Mouse (Mus musculus): ENCODE results near the gene Camk2d. TPM values are rescaled to one million over a fixed set of nuclear protein-coding genes. Genes with fewer than 3 reads are reported as not detected.

The Camk2d gene
- polyA plus RNA-seq, 1 experiment from 2014 or later, result 20.6 TPM

DNA sequence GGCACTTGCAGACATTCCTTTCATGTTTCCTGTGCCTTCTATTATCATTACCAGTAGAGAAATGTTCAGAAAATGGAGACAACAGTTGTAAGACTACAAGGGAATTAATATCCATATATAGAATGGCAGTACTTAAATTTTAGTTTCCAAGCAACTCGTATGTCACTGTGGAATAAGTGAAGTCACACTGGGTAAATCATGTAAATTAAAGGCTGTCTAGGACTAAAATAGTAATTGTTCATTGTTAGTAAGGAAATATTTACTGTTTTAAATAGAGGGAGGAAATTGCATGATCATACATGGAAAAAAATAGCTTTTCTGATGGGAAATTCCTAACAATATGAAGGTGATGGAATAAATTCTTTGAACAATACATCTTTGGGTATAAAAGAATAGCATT, 57.0 kb downstream of the Camk2d start:
- H3K4me3 ChIP-seq, result no peak overlapping the region
- no peaks in the 10 kb centered on the region for H3K27me3 ChIP-seq
- WGBS, result 75% methylated on average over 1 of the region's 1 CpGs
- no peak overlapping the region for H3K9ac ChIP-seq
- no peaks in the 10 kb centered on the region for H3K36me3 ChIP-seq
- H3K9me3 ChIP-seq, result no peaks in the 10 kb centered on the region
- H3K27ac ChIP-seq, result no peak overlapping the region
- no peak for ATAC-seq (ENCODE audit: insufficient number of reproducible peaks, insufficient read depth, low FRiP score, low TSS enrichment, low read depth)
- no peak overlapping the region for H3K4me2 ChIP-seq
- no peaks in the 10 kb centered on the region for H3K4me1 ChIP-seq

DNA sequence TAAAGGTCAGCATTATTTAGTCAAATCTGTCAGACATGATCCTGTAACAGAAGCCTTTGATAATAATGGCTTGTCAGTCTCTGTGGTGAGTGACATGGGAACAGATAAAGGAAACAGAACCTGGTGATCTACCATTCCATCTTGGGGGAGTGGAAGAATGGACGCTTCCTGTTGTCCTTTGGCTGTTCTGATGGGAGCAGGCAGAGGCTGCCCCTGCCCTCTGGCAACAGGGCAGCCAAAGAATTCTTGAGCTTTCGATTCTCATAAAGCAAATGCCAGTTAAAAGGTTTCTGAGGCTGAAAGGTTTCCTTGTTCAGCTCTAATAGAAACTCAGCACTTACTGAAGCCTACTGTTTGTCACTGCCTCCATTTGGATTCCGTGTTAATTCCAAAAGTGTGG, 60.1 kb downstream of the Camk2d start:
- Histone ChIP-seq H3K9ac (no peak overlapping the region), H3K4me3 (no peak overlapping the region), H3K4me2 (no peak overlapping the region), H3K9me3 (no peaks in the 10 kb centered on the region), H3K36me3 (no peaks in the 10 kb centered on the region), H3K4me1 (peaks cover 8% of the 10 kb centered on the region), H3K27me3 (no peaks in the 10 kb centered on the region), H3K27ac (no peak overlapping the region)
- 20% methylated on average over 3 of the region's 3 CpGs for WGBS
- no peak for ATAC-seq (ENCODE audit: insufficient number of reproducible peaks, insufficient read depth, low FRiP score, low TSS enrichment, low read depth)

DNA sequence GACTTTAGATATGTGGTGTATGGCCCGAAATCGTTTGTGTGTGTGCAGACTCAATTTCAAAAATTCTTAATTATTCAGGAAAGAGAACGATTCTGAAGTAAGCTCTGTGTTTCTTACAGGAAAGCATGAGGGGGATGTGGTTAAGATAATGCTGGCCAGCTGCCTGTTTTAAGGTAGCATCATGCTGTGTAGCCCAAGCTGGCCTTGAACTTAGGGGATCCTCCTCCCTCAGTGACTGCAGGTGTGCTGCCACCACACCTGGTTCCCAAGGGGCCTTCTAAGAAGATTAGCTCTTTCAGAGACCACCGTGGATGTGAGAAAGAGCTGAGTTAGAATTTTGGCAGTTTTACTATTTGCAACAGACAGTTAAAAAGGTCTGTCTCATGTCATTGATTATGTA, 61.8 kb downstream of the Camk2d start:
- no peaks in the 10 kb centered on the region for H3K9me3 ChIP-seq
- H3K4me3 ChIP-seq, result no peak overlapping the region
- H3K9ac ChIP-seq, result no peak overlapping the region
- no peaks in the 10 kb centered on the region for H3K27me3 ChIP-seq
- no peak overlapping the region for H3K27ac ChIP-seq
- 57% methylated on average over 4 of the region's 4 CpGs for WGBS
- no peak for ATAC-seq (ENCODE audit: insufficient number of reproducible peaks, insufficient read depth, low FRiP score, low TSS enrichment, low read depth)
- no peak overlapping the region for H3K4me2 ChIP-seq
- H3K4me1 ChIP-seq, result peaks cover 8% of the 10 kb centered on the region
- H3K36me3 ChIP-seq, result no peaks in the 10 kb centered on the region

DNA sequence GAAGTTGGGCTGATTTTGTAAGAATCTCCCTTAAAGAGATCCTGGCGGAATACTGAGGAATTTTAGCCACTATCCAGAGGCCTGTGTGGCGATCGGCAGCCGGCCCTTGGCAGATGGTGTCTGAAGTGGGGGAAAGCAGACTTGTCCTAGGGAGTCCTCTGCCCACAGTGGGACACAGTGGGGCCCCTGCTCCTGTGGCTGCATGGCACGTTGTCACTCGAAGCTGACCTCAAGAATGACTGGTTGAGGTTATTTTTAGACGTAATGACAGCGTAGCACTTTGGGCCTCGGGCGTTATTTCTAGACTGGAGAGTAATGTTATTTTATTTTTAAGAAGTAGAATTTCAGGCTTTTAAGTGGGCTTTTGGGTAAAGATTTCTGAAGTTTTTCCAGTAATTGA, 62.7 kb downstream of the Camk2d start:
- Histone ChIP-seq H3K36me3 (no peaks in the 10 kb centered on the region), H3K4me3 (no peak overlapping the region), H3K9me3 (no peaks in the 10 kb centered on the region), H3K27me3 (no peaks in the 10 kb centered on the region), H3K9ac (no peak overlapping the region), H3K4me1 (peaks cover 14% of the 10 kb centered on the region), H3K4me2 (peak overlapping the region; percentile 14; the same call in 1 of the 2 replicates), H3K27ac (no peak overlapping the region; the same call in 1 of the 2 replicates)
- 28% methylated on average over 10 of the region's 10 CpGs for WGBS
- no peak for ATAC-seq (ENCODE audit: insufficient number of reproducible peaks, insufficient read depth, low FRiP score, low TSS enrichment, low read depth)

DNA sequence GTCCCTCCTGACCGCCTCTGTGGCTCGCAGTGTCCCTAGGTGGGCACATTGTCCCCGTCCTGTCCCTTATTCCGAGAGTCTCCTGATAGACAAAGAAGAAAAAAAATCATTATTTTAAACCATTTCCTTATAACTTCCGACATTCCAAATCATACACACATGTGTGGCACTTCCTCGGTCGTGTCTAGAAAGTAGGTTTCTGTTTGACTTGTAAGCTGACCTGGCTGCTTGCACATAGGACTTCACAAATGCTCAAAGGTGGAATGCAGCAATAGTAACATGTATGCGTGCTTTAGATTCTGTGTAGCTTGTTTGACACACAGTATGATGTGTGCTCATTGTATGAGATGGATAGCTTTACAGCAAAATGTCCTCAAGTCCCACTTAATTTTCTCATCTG, 63.1 kb downstream of the Camk2d start:
- ATAC-seq (ENCODE audit: insufficient number of reproducible peaks, insufficient read depth, low FRiP score, low TSS enrichment, low read depth), result no peak
- Histone ChIP-seq H3K27me3 (no peaks in the 10 kb centered on the region), H3K9ac (no peak overlapping the region), H3K27ac (no peak overlapping the region), H3K4me2 (peak overlapping the region; percentile 14; the same call in 1 of the 2 replicates), H3K36me3 (no peaks in the 10 kb centered on the region), H3K4me1 (peaks cover 14% of the 10 kb centered on the region), H3K4me3 (no peak overlapping the region), H3K9me3 (no peaks in the 10 kb centered on the region)
- 44% methylated on average over 8 of the region's 8 CpGs for WGBS

DNA sequence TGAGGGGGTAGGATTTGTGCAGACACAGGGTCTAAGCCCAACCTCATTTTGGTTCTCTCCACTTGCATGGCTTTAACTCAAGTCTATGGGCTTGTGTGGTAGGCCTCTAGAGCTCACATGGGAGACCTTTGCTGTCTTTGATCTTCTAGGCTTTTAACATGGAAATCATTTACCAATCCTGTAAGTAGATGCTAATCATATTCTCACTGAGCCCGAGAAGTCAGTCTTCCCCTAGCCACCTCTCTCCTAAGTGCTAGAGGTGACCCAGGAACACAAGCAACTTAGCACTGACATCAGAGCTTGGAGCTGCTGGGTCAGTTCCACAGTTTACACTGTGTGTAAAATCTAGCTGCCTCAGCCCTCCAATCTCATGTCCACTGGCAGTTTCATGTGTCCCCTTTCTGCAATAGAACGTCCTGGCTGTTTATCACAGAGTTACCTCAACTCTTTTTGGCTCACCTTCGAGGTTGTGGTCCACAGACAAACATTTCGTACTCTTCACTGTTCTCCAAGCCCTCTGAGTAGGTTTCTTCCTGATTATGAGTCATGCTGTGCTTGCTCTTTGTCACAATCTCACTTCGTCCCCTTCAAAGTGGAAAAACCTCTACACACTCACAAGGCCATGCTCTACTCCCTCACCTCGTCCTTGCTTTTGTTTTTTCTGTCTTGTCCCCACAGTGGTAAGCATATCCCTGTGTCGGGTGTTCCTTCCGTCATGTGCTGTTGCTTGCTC, 63.9 kb downstream of the Camk2d start:
- H3K4me1 ChIP-seq, result peaks cover 14% of the 10 kb centered on the region
- no peaks in the 10 kb centered on the region for H3K9me3 ChIP-seq
- H3K4me3 ChIP-seq, result no peak overlapping the region
- H3K27ac ChIP-seq, result no peak overlapping the region
- H3K36me3 ChIP-seq, result no peaks in the 10 kb centered on the region
- no peak for ATAC-seq (ENCODE audit: insufficient number of reproducible peaks, insufficient read depth, low FRiP score, low TSS enrichment, low read depth)
- no peak overlapping the region for H3K4me2 ChIP-seq
- no peaks in the 10 kb centered on the region for H3K27me3 ChIP-seq
- no peak overlapping the region for H3K9ac ChIP-seq
- 84% methylated on average over 8 of the region's 8 CpGs for WGBS

DNA sequence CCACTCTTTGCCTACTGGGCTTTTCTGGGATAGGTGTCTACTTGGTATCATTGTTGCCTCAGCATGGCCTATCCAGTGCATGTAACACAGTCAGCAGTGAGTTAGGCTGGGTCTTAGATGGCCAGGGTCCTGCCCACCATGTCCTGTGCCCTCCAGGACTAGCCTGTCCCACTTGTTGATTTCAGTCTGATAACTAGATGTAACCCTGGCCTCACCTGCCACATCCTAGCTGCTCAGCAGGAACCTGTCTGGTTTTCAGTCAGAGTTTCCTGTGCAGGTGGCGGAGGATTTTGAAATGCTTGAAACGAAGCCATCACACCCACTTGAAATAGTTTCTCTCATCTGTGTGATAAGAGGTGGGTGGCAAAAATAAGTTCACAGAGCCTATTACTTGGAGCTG, 64.5 kb downstream of the Camk2d start:
- no peak overlapping the region for H3K9ac ChIP-seq
- no peaks in the 10 kb centered on the region for H3K27me3 ChIP-seq
- WGBS, result 86% methylated on average over 2 of the region's 2 CpGs
- H3K4me1 ChIP-seq, result peaks cover 14% of the 10 kb centered on the region
- no peak for ATAC-seq (ENCODE audit: insufficient number of reproducible peaks, insufficient read depth, low FRiP score, low TSS enrichment, low read depth)
- H3K4me2 ChIP-seq, result no peak overlapping the region
- H3K36me3 ChIP-seq, result no peaks in the 10 kb centered on the region
- no peak overlapping the region for H3K27ac ChIP-seq
- H3K4me3 ChIP-seq, result no peak overlapping the region
- no peaks in the 10 kb centered on the region for H3K9me3 ChIP-seq

DNA sequence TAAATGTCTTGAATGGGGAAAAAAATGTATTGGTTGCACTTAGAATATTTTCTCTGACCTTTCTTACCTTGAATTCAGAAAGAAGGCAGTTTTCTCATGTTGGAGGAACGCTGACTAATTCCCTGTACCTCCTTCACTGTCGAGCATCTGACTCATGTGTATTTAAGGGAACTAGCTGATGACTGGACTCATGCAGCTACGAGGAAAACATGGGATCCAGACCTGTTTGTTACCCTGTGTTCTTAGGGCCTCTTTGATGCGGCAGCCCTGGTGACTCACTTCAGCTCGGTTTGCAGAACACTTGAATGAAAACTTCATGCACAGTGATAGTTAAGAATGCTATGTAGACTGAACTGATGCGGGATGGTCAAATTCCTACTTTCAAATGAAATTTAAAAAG, 64.9 kb downstream of the Camk2d start:
- H3K27me3 ChIP-seq, result no peaks in the 10 kb centered on the region
- no peak overlapping the region for H3K4me3 ChIP-seq
- no peak overlapping the region for H3K27ac ChIP-seq
- peaks cover 14% of the 10 kb centered on the region for H3K4me1 ChIP-seq
- no peaks in the 10 kb centered on the region for H3K9me3 ChIP-seq
- no peak for ATAC-seq (ENCODE audit: insufficient number of reproducible peaks, insufficient read depth, low FRiP score, low TSS enrichment, low read depth)
- no peaks in the 10 kb centered on the region for H3K36me3 ChIP-seq
- H3K9ac ChIP-seq, result no peak overlapping the region
- H3K4me2 ChIP-seq, result no peak overlapping the region
- 76% methylated on average over 6 of the region's 6 CpGs for WGBS

DNA sequence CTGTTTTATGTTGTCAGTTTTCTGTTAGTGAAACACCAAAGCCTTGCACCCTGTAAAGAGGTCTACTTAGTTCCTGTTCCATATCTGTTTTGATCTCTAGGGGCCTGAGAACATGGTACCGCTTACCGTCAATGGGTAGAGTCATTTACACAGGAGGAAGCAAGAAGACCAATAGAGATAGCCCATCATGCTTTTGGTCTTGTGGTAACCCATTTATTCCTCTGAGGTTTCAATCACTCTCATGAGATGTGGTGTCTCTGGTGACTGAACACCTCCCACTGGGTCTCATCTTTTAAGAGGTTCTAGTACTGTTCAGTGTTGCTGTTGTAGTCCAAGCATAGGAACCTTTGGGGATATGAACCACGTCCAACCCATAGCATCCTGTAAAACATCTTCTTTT, 65.8 kb downstream of the Camk2d start:
- Histone ChIP-seq H3K9ac (no peak overlapping the region), H3K4me1 (peaks cover 15% of the 10 kb centered on the region), H3K4me2 (no peak overlapping the region), H3K4me3 (no peak overlapping the region), H3K27me3 (no peaks in the 10 kb centered on the region), H3K27ac (no peak overlapping the region), H3K9me3 (no peaks in the 10 kb centered on the region), H3K36me3 (no peaks in the 10 kb centered on the region)
- no peak for ATAC-seq (ENCODE audit: insufficient number of reproducible peaks, insufficient read depth, low FRiP score, low TSS enrichment, low read depth)
- WGBS, result 91% methylated on average over 3 of the region's 3 CpGs

DNA sequence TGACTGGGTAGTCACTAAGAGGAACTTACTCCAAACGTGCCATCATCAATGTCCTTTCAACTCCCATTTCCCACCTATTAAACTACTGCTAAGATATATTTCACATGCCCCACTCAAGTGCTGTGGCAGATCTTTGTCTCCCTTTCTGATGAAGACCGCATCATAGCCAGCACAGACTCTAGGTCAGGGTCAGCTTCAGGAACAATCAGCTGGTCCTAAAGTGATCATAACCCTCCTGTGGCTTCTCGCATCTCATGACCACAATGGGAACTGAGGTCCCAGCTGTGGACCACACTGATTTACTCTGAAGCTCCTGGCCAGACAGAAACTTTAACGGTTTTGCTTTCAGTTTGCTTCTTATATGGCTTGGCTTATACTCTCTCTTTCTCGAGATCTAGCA, 67.3 kb downstream of the Camk2d start:
- Histone ChIP-seq H3K9ac (no peak overlapping the region), H3K4me1 (peaks cover 29% of the 10 kb centered on the region), H3K36me3 (no peaks in the 10 kb centered on the region), H3K27me3 (no peaks in the 10 kb centered on the region), H3K4me3 (no peak overlapping the region), H3K9me3 (no peaks in the 10 kb centered on the region), H3K27ac (no peak overlapping the region), H3K4me2 (peak overlapping the region; percentile 24; the same call in 1 of the 2 replicates)
- no peak for ATAC-seq (ENCODE audit: insufficient number of reproducible peaks, insufficient read depth, low FRiP score, low TSS enrichment, low read depth)
- WGBS, result 60% methylated on average over 5 of the region's 5 CpGs

DNA sequence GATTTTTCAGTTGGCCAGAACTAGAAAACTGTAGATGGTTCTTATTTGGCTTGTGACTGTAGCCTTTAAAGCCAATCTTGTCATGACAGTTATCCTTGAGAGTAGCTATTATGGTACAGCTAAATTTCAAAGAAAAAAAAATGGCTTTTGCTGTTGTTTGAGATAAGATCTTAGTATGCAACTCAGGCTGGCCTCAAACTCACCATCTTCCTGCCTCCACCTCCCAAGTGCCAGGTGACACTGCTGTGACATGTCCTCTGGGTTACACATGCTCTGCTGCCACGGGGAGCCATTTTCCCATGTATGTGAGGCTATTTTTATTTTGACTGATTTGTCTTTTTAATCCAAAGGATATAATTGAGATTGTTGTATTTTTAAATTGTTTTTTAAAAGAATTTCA, 69.8 kb downstream of the Camk2d start:
- no peak overlapping the region for H3K27ac ChIP-seq
- H3K4me2 ChIP-seq, result no peak overlapping the region
- ATAC-seq (ENCODE audit: insufficient number of reproducible peaks, insufficient read depth, low FRiP score, low TSS enrichment, low read depth), result no peak
- no peaks in the 10 kb centered on the region for H3K36me3 ChIP-seq
- WGBS, result 79% methylated on average over 1 of the region's 1 CpGs
- H3K4me1 ChIP-seq, result peaks cover 26% of the 10 kb centered on the region
- H3K9ac ChIP-seq, result no peak overlapping the region
- no peaks in the 10 kb centered on the region for H3K27me3 ChIP-seq
- H3K4me3 ChIP-seq, result no peak overlapping the region
- no peaks in the 10 kb centered on the region for H3K9me3 ChIP-seq

DNA sequence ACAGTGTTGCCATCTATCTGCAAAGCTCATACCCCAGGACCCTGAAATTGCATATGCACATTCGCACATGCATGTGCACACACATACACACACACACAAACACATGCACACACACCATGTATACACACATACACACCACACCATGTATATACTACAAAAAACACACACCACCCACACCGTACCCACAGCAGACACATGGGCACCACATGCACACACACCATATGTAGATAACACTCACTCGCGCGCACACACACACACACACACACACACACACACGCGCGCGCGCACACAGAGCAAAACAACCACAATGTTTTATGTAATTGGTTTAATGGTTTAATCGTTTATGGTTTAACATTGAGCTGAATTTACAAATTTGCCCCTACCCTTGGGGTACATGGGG, 70.9 kb downstream of the Camk2d start:
- 81% methylated on average over 11 of the region's 11 CpGs for WGBS
- peak; percentile 68 for ATAC-seq (ENCODE audit: insufficient number of reproducible peaks, insufficient read depth, low FRiP score, low TSS enrichment, low read depth)
- Histone ChIP-seq H3K4me2 (no peak overlapping the region), H3K4me3 (no peak overlapping the region), H3K9ac (no peak overlapping the region), H3K9me3 (no peaks in the 10 kb centered on the region), H3K4me1 (peaks cover 26% of the 10 kb centered on the region), H3K36me3 (no peaks in the 10 kb centered on the region), H3K27me3 (no peaks in the 10 kb centered on the region), H3K27ac (peak overlapping the region; percentile 8; the same call in 1 of the 2 replicates)

All from embryonic facial prominence, embryonic 13.5 days (tissue).